In genomic region chr1:187650786-187651687, GRCm38 (mm10) we compare ENCODE assay signal across 7 mouse cellular contexts. TPM values are rescaled to one million over a fixed set of nuclear protein-coding genes. Genes with fewer than 3 reads are reported as not detected.
DNase-seq lines count a peak whose midpoint lies in the region; ATAC-seq lines count a peak whose summit lies in the region.

No protein-coding gene starts in this region.

- H3K4me1 ChIP-seq in neural tube, embryonic 11.5 days (ENCODE audit: control insufficient read depth, insufficient read depth, low read length) = peaks cover 10% of the 10 kb centered on the region
- peaks cover 3% of the 10 kb centered on the region for H3K4me1 ChIP-seq in forebrain, embryonic 11.5 days (replicated peaks; ENCODE audit: control insufficient read depth, insufficient read depth, low read length)
- H3K4me1 ChIP-seq in intestine, embryonic 14.5 days (replicated peaks; ENCODE audit: control insufficient read depth, insufficient read depth, low read length) = peaks cover 7% of the 10 kb centered on the region
- H3K4me1 ChIP-seq in midbrain, embryonic 14.5 days (ENCODE audit: control insufficient read depth, insufficient read depth, low read length) = 0 out of 2 replicates have a peak, but pooled peaks cover 7% of the 10 kb centered on the region

- peak overlapping the region; percentile 85 for H3K4me2 ChIP-seq in neural tube, embryonic 11.5 days (ENCODE audit: low read depth)
- H3K4me2 ChIP-seq in forebrain, embryonic 11.5 days (ENCODE audit: low read depth, low read length, severe bottlenecking) = peak overlapping the region; percentile 80
- H3K4me2 ChIP-seq in intestine, embryonic 14.5 days (ENCODE audit: low read length) = peak overlapping the region; percentile 90
- peak overlapping the region; percentile 83 for H3K4me2 ChIP-seq in midbrain, embryonic 14.5 days (ENCODE audit: low read length)

- peak overlapping the region; percentile 63 for H3K4me3 ChIP-seq in neural tube, embryonic 11.5 days (ENCODE audit: low read depth, low read length)
- H3K4me3 ChIP-seq in forebrain, embryonic 11.5 days (ENCODE audit: low read depth, low read length) = peak overlapping the region; percentile 58
- H3K4me3 ChIP-seq in intestine, embryonic 14.5 days (ENCODE audit: low read depth, low read length) = peak overlapping the region; percentile 51
- peak overlapping the region; percentile 55 for H3K4me3 ChIP-seq in midbrain, embryonic 14.5 days (replicated peaks; ENCODE audit: low read depth, low read length)

- no peaks in the 10 kb centered on the region for H3K36me3 ChIP-seq in neural tube, embryonic 11.5 days (ENCODE audit: control insufficient read depth, insufficient read depth, low read length)
- no peaks in the 10 kb centered on the region for H3K36me3 ChIP-seq in forebrain, embryonic 11.5 days (ENCODE audit: control insufficient read depth, insufficient read depth, low read length)
- H3K36me3 ChIP-seq in intestine, embryonic 14.5 days (ENCODE audit: control insufficient read depth, insufficient read depth, low read length) = no peaks in the 10 kb centered on the region
- no peaks in the 10 kb centered on the region for H3K36me3 ChIP-seq in midbrain, embryonic 14.5 days (ENCODE audit: control insufficient read depth, insufficient read depth, low read length)

- ATAC-seq in neural tube, embryonic 11.5 days (ENCODE audit: insufficient read depth, low FRiP score, low TSS enrichment) = peak; percentile 31; the same call in 1 of the 2 replicates
- ATAC-seq in forebrain, embryonic 11.5 days (replicated peaks; ENCODE audit: low FRiP score) = peak; percentile 45
- peak; percentile 4; the same call in 1 of the 2 replicates for ATAC-seq in intestine, embryonic 14.5 days (replicated peaks; ENCODE audit: low FRiP score, low TSS enrichment, low read depth)
- ATAC-seq in midbrain, embryonic 14.5 days (ENCODE audit: low FRiP score, low TSS enrichment) = peak; percentile 59
- no peak for ATAC-seq in erythroid progenitor cell, adult 5-6 weeks (replicated peaks; ENCODE audit: low FRiP score, poor library complexity, severe bottlenecking)

- WGBS in neural tube, embryonic 11.5 days = 13% methylated on average over 24 of the region's 24 CpGs
- 12% methylated on average over 24 of the region's 24 CpGs for WGBS in forebrain, embryonic 11.5 days
- WGBS in intestine, embryonic 14.5 days = 13% methylated on average over 24 of the region's 24 CpGs
- 8% methylated on average over 24 of the region's 24 CpGs for WGBS in midbrain, embryonic 14.5 days

- H3K9ac ChIP-seq in neural tube, embryonic 11.5 days (ENCODE audit: low read length) = peak overlapping the region; percentile 91
- peak overlapping the region; percentile 76; the same call in 1 of the 2 replicates for H3K9ac ChIP-seq in forebrain, embryonic 11.5 days (ENCODE audit: low read length)
- peak overlapping the region; percentile 72 for H3K9ac ChIP-seq in intestine, embryonic 14.5 days (ENCODE audit: low read length)
- H3K9ac ChIP-seq in midbrain, embryonic 14.5 days (replicated peaks; ENCODE audit: low read length) = peak overlapping the region; percentile 87

- no peaks in the 10 kb centered on the region for H3K9me3 ChIP-seq in neural tube, embryonic 11.5 days (ENCODE audit: control insufficient read depth, low read length)
- H3K9me3 ChIP-seq in forebrain, embryonic 11.5 days (ENCODE audit: control insufficient read depth, low read length) = no peaks in the 10 kb centered on the region
- no peaks in the 10 kb centered on the region for H3K9me3 ChIP-seq in intestine, embryonic 14.5 days (ENCODE audit: control insufficient read depth, low read length)
- no peaks in the 10 kb centered on the region for H3K9me3 ChIP-seq in midbrain, embryonic 14.5 days (ENCODE audit: control insufficient read depth, low read length)

- H3K27me3 ChIP-seq in neural tube, embryonic 11.5 days (ENCODE audit: control insufficient read depth, insufficient read depth, low read length) = no peaks in the 10 kb centered on the region
- H3K27me3 ChIP-seq in forebrain, embryonic 11.5 days (ENCODE audit: control insufficient read depth, insufficient read depth, low read length) = no peaks in the 10 kb centered on the region
- H3K27me3 ChIP-seq in intestine, embryonic 14.5 days (replicated peaks; ENCODE audit: control insufficient read depth, insufficient read depth, low read length) = no peaks in the 10 kb centered on the region
- H3K27me3 ChIP-seq in midbrain, embryonic 14.5 days (ENCODE audit: control insufficient read depth, insufficient read depth, low read length) = no peaks in the 10 kb centered on the region

- no peak for DNase-seq in neural tube, embryonic 11.5 days (ENCODE audit: low spot score)
- DNase-seq in neural tube, embryonic 10.5 days (ENCODE audit: extremely low spot score, low spot score) = no peak
- DNase-seq in forebrain, embryonic 11.5 days (ENCODE audit: low spot score) = no peak
- peak; percentile 67 for DNase-seq in intestine, embryonic 14.5 days (ENCODE audit: low spot score)
- peak; percentile 73 for DNase-seq in midbrain, embryonic 14.5 days
- no peak for DNase-seq in spleen, postnatal 14 days (ENCODE audit: low spot score in 2 of 2)

- H3K27ac ChIP-seq in neural tube, embryonic 11.5 days (ENCODE audit: low read depth, low read length) = no peak overlapping the region
- H3K27ac ChIP-seq in forebrain, embryonic 11.5 days (ENCODE audit: low read depth, low read length) = no peak overlapping the region
- H3K27ac ChIP-seq in intestine, embryonic 14.5 days (ENCODE audit: low read depth) = no peak overlapping the region
- peak overlapping the region; percentile 88 for H3K27ac ChIP-seq in midbrain, embryonic 14.5 days (replicated peaks; ENCODE audit: low read depth, low read length)

RNA-seq across cellular contexts. Expression of gene Esrrg, which starts 42.4 kb away (rescaled TPM):
- polyA plus RNA-seq in neural tube, embryonic 11.5 days (2014; fragmentation: Nextera tagmentation; extraction: Ambion mirVana) = 12.5 and 12.7 TPM in 2 replicates
- polyA plus RNA-seq in forebrain, embryonic 11.5 days (2014; fragmentation: Nextera tagmentation; extraction: Ambion mirVana) = 5.0 TPM in 2 replicates
- polyA plus RNA-seq in intestine, embryonic 14.5 days (2014; fragmentation: Nextera tagmentation; extraction: Ambion mirVana) = 6.9 and 8.6 TPM in 2 replicates
- 32.8 and 34.5 TPM in 2 replicates for polyA plus RNA-seq in midbrain, embryonic 14.5 days (2014; fragmentation: Nextera tagmentation; extraction: Ambion mirVana)
- not detected in 2 replicates for total RNA-seq in erythroid progenitor cell, adult 5-6 weeks (2015; ENCODE audit: low replicate concordance)
- total RNA-seq in erythroid progenitor cell, adult 5-6 weeks (2017; ENCODE audit: low replicate concordance) = not detected in 2 replicates

Comparison
In these comparisons a context has a peak if more than half of its experiments do, and no peak if none do; other contexts are left out.
1. DNase-seq: peak in intestine, embryonic 14.5 days (single experiment) and midbrain, embryonic 14.5 days (single experiment); none in neural tube, embryonic 11.5 days (single experiment), neural tube, embryonic 10.5 days (single experiment), forebrain, embryonic 11.5 days (single experiment) and spleen, postnatal 14 days (0 of 2).
2. Peak in every context shown above with its lines, with median percentiles within 50 percentile points of each other: H3K4me2 ChIP-seq, H3K4me3 ChIP-seq and H3K9ac ChIP-seq.